Mouse (Mus musculus) skeletal muscle tissue, adult 2 months (tissue): ENCODE measurements around the gene Utp15.
A peak's percentile ranks its signal among the peaks of the same experiment; 100 is the strongest.

Experiments used
- DNase-seq: peaks from one replicate; pipeline ENCODE4 v3.0.0-alpha.2; 2012; ENCODE audit warnings: low read depth, low spot score

Gene Utp15

DNA sequence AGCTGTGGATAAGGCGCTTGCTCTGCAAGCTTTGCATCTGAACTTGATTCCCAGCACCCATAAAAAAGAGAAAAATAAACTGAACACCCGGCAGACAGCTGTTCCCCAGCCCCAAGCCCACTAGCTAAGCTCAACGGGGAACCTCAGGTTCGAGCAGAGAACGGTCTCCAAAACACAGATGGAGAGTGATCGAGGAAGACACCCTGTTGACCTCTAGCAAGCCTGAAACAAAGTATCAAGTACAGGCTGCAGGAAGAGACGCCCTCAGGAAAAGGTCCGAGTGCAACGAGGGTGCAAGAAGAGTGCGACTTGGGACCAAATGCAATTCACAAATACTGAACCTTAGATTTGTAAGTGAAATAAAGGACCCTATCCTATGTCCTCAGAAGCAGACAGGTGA lies 13.2 kb downstream of the Utp15 start:
- DNase-seq = no peak

GRCm38 (mm10) chr13:98245386-98245785 lies 17.5 kb downstream of the Utp15 start:
- DNase-seq = no peak

DNA sequence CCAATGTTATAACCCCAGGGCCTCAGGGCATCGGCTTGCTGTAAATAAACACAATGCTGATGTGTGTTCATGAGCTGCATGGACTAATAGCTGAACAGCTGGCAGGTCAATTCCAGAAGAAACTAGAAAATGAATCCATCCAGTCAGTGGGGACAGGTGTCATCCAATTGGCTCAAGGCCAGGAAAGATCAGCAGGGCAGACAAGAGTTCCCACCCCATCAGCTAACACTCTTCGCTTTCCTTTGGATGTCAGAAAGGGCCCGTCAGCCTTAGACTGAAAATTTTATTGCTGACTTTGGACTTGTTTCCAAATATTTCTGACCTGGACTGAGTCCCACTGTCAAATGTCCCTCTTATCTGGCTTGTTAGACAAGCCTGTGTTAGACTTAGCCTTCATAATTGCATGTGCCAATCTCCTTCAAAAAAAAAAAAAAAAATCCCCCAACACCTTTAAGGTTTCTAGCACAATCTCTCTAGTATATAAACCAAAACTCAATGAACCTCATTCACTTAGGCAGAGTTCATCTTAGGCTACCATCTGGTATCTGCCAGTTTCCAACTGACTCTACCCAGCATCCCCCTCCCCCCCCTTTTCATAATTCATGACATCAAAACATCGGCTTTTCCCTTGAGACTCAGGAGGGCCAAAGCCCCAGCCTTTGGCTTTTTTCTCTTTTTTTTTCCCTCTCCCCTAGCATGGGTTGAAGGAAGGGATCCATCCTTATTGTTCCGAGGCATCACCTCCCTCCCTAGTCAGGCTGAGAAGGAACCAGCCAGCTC lies 18.1 kb downstream of the Utp15 start:
- no peak for DNase-seq

DNA sequence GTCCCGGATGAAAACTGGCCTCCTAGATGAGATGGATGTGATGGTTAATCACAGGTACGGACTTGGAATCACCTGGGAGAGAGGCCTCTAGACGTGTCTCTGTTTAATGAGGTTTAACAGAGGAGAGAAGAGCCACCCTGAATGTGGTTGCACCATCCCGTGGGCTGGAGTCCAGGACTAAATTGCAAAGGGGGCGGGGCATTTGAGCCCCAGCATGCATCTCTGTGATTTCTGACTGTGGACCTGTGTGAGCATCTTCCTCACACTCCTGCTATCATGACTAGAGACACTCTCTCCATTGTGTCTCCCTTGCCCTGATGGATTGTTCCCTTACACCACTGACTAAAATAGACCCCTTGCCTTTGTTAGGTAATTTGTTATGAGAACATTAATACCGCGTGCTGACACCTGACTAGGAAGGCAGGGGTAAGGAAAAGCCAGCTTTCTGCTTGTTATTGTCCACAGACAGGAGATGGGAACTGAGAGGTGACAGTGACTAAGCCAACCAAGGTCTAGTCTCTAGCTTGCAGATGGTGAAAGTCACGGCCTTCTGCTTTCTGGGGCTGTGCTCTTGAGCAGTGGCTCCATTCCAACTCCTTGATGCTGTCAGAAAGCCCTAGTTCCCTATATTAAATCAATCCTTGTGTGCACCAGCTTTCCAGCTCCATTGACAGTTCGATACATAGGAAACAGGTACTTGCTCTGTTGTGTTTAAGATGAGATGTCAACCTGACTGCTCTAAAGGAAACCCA lies 21.1 kb downstream of the Utp15 start:
- DNase-seq = no peak

GRCm38 (mm10) chr13:98239978-98240641 lies 22.7 kb downstream of the Utp15 start:
- no peak for DNase-seq

- DNase-seq = no peak
Observed at GRCm38 (mm10) chr13:98235451-98235850, 27.4 kb downstream of the Utp15 start.

DNA sequence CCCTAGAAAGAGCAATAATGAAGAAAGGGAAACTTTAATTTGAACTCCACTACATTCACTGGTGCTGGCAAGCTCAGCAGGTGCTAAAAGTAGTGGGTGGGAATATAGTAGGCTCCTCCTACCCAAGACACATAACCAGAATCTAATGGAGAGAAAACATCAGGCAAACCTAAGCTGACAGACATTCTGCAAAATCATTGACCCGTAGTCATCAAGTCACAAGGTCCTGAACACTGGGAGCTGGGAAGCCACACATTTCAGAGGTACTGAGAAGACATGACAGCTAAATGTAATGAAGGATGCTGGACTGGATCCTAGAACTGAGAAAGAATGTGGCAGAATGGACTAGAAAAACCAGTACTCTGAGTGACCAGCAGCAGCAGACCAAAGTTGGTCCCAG lies 32.3 kb downstream of the Utp15 start:
- DNase-seq = no peak

GRCm38 (mm10) chr13:98226225-98226624 lies 36.6 kb downstream of the Utp15 start:
- no peak for DNase-seq

GRCm38 (mm10) chr13:98222848-98223247 lies 40.0 kb downstream of the Utp15 start:
- no peak for DNase-seq

DNA sequence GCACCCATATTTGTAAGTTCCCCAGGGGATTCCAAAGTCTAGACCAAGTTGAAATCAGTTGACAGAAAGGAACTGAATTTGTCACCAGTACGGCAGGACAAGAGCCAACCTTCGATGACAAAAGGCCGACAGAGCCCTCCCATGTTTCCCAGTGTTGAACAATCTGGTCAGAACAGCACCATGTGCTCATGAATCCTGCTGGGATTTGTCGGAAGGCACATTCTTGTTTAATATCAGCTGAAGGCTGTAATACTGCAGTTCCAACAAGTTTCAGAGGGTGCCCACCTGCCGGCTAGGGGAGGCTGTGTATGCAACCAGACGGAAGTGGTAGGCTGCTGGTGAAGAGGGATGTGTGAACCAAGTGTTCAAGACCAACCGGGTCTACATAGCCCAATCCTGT lies 52.7 kb downstream of the Utp15 start:
- no peak for DNase-seq

GRCm38 (mm10) chr13:98208842-98209241 lies 54.0 kb downstream of the Utp15 start:
- DNase-seq = no peak

DNA sequence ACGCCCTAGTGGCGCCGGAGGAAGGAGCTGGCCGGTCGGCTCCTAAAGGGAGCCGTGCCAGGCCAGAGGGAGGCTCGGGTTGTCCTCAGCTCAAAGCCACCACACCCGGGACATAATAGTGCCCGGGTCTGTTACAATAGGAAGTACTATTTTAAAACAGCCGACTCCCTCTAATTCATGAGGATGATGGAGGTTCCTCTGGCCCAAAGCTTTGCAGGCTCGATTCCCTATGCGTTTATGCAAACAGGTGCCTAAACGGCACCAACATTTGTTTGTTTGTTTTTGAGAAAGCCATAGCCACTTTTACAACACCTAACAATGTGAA lies 56.3 kb downstream of the Utp15 start:
- no peak for DNase-seq

DNA sequence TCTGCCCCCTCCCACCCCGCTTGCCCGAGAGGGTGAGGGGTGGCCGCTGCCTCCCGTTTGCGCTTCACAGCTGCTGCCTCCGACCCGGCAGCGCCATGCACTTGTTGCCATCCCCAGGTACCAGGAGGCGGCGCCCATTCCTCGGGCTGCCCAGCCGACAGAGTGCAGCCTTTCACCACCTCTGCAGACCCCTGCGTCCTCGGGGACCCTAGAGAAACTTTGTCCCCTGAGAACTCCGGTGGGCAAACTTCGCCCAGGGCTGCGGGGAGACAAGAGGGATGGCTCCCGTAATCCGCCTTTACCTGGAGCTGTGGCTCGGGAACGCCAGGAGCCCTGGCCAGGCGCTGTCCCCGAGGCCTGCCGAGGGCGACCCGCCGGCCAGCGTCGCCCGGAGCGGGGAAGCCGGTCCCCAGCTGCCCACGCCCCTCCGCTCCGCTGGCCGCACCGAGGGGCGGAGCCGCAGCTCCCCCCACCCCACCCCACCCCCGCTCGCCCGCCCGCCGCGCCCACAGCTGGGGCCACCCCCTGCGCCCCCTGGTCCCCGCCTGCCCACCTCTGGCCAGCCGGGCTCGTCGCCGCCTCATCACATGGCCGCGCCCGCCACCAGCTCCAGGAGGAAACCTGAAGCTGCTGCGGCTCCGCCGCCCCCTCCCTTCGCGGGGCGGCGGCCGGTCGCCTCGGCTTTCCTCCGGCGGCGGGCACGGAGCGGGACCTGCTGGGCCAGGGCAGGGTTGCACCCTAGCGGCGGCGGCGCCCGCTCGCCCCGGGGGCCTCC lies 56.9 kb downstream of the Utp15 start, which contains the start of gene Arhgef28:
Arhgef28 (minus strand) TSS at position 669 of the 775 bp plus-strand sequence.
- DNase-seq = peak; percentile 42

DNA sequence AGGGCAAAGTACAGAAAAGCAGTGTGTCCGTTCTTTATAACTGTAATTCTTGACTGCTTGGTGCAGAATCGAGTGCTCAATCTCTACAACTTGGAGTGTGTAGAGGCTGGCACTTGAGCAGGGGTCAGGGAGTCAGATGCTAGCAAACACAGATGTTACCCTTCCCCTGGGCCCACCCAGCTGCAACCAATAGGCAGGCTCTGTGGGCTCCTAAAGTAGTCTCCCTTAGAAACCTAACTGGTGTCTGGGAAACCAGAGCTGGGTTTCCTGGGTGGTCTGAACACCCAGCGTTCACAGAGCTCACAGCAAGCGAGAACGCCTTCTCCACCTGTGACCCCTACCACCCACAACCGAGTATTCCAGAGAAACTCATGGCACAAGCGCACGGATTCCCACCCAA lies 57.7 kb downstream of the Utp15 start:
- DNase-seq = no peak

- no peak for DNase-seq
Observed at GRCm38 (mm10) chr13:98204371-98204770, 58.5 kb downstream of the Utp15 start.

- DNase-seq = no peak
Observed at GRCm38 (mm10) chr13:98201436-98201835, 61.4 kb downstream of the Utp15 start.
